Mouse (Mus musculus) MEL (cell line): ENCODE measurements around the gene H3f3a. TPM values are rescaled to one million over a fixed set of nuclear protein-coding genes. Genes with fewer than 3 reads are reported as not detected.

Experiments used
- DNase-seq: peaks from one replicate; pipeline ENCODE4 v3.0.0; 2011; ENCODE audit warnings: low read depth, low spot score
- H3K27ac ChIP-seq: 2 replicates; pipeline ENCODE4 v1.5.1; 2012; ENCODE audit warnings: low read depth, mild to moderate bottlenecking, control low read depth, low read length, moderate library complexity; ENCODE audit not compliant: control insufficient read depth
- H3K27me3 ChIP-seq, 2 experiments: fragments of 150-350 bp in 1 of 2; sonication (generic) in 1 of 2; 2 replicates each; pipeline ENCODE4 v1.6.1; 2012; ENCODE audit warnings: low read length in 2 of 2, mild to moderate bottlenecking in 2 of 2, improper control_type of control experiment in 1 of 2, moderate library complexity in 1 of 2; ENCODE audit not compliant: insufficient read depth in 2 of 2, control insufficient read depth in 1 of 2
- H3K36me3 ChIP-seq, 2 experiments: 2 replicates each; pipeline ENCODE4 v1.6.1; 2012 to 2014; ENCODE audit warnings: low read length in 2 of 2, improper control_type of control experiment in 1 of 2, inconsistent platforms in 1 of 2, mild to moderate bottlenecking in 1 of 2; ENCODE audit not compliant: insufficient read depth in 2 of 2, control insufficient read depth in 1 of 2
- H3K4me1 ChIP-seq, 2 experiments: fragments of 150-350 bp in 1 of 2; sonication (generic) in 1 of 2; 2 replicates each; pipeline ENCODE4 v1.6.1; 2012; ENCODE audit warnings: low read length in 2 of 2, improper control_type of control experiment in 1 of 2, mild to moderate bottlenecking in 1 of 2; ENCODE audit not compliant: insufficient read depth in 2 of 2, control insufficient read depth in 1 of 2
- H3K4me3 ChIP-seq, 2 experiments: fragments of 150-350 bp in 1 of 2; sonication (generic) in 1 of 2; 2 replicates each; pipeline ENCODE4 v1.5.1; 2012; ENCODE audit warnings: low read depth in 2 of 2, low read length in 2 of 2, mild to moderate bottlenecking in 2 of 2, moderate library complexity in 2 of 2, control low read depth in 1 of 2, improper control_type of control experiment in 1 of 2; ENCODE audit not compliant: control insufficient read depth in 1 of 2, insufficient read depth in 1 of 2
- H3K79me2 ChIP-seq: 2 replicates; pipeline ENCODE4 v1.6.1; 2012; ENCODE audit warnings: mild to moderate bottlenecking, low read length, moderate library complexity; ENCODE audit not compliant: control insufficient read depth, poor library complexity, insufficient read depth
- H3K9ac ChIP-seq: 2 replicates; pipeline ENCODE4 v1.6.1; 2012; ENCODE audit warnings: low read depth, mild to moderate bottlenecking, control low read depth, low read length, moderate library complexity; ENCODE audit not compliant: control insufficient read depth, poor library complexity, severe bottlenecking
- H3K9me3 ChIP-seq: fragments of 150-350 bp; sonication (generic); replicated peaks from 2 replicates; pipeline ENCODE4 v1.6.1; 2012; ENCODE audit warnings: mild to moderate bottlenecking, low read length, improper control_type of control experiment, moderate library complexity; ENCODE audit not compliant: insufficient read depth
- CHD2 ChIP-seq: IDR thresholded peaks from 2 replicates; pipeline ENCODE4 v1.6.1; 2011; ENCODE audit warnings: low read length, improper control_type of control experiment
- ELF1 ChIP-seq: IDR thresholded peaks from 2 replicates; pipeline ENCODE4 v1.6.1; 2014; ENCODE audit warnings: low read depth, mild to moderate bottlenecking, inconsistent platforms, low read length, improper control_type of control experiment, moderate library complexity
- EP300 ChIP-seq, 2 experiments: IDR thresholded peaks; 2 replicates each; pipeline ENCODE4 v1.6.1; 2011; ENCODE audit warnings: improper control_type of control experiment in 2 of 2, low read length in 2 of 2, low read depth in 1 of 2, mild to moderate bottlenecking in 1 of 2
- ETS1 ChIP-seq: IDR thresholded peaks from 2 replicates; pipeline ENCODE4 v1.6.1; 2012; ENCODE audit warnings: low read depth, mild to moderate bottlenecking, inconsistent platforms, low read length, improper control_type of control experiment, moderate library complexity
- HCFC1 ChIP-seq: IDR thresholded peaks from 2 replicates; pipeline ENCODE4 v1.6.1; 2012; ENCODE audit warnings: low read depth, mild to moderate bottlenecking, inconsistent platforms, low read length, improper control_type of control experiment, moderate library complexity
- MEF2A ChIP-seq: IDR thresholded peaks from 2 replicates; pipeline ENCODE4 v1.6.1; 2014; ENCODE audit warnings: low read depth, mild to moderate bottlenecking, inconsistent platforms, low read length, improper control_type of control experiment; ENCODE audit not compliant: poor library complexity, insufficient replicate concordance, severe bottlenecking; ENCODE audit errors: extremely low read depth
- MYB ChIP-seq: IDR thresholded peaks from 2 replicates; pipeline ENCODE4 v1.6.1; 2011; ENCODE audit warnings: mild to moderate bottlenecking, low read depth, low read length, improper control_type of control experiment
- MYC ChIP-seq: IDR thresholded peaks from 2 replicates; pipeline ENCODE4 v1.6.1; 2011; ENCODE audit warnings: low read depth, mild to moderate bottlenecking, low read length, improper control_type of control experiment, moderate library complexity
- POLR2A ChIP-seq, 2 experiments: IDR thresholded peaks; 2 replicates each; pipeline ENCODE4 v1.6.1; 2011 to 2012; ENCODE audit warnings: low read length in 2 of 2, mild to moderate bottlenecking in 2 of 2, control low read depth in 1 of 2, improper control_type of control experiment in 1 of 2, low read depth in 1 of 2, moderate library complexity in 1 of 2; ENCODE audit not compliant: control insufficient read depth in 1 of 2, insufficient read depth in 1 of 2, poor library complexity in 1 of 2
- RCOR1 ChIP-seq: IDR thresholded peaks from 2 replicates; pipeline ENCODE4 v1.6.1; 2012; ENCODE audit warnings: low read depth, mild to moderate bottlenecking, inconsistent platforms, low read length, improper control_type of control experiment
- SIN3A ChIP-seq: IDR thresholded peaks from 2 replicates; pipeline ENCODE4 v1.6.1; 2012; ENCODE audit warnings: low read length, improper control_type of control experiment, inconsistent platforms
- SMC3 ChIP-seq: IDR thresholded peaks from 2 replicates; pipeline ENCODE4 v1.6.1; 2011; ENCODE audit warnings: low read depth, low read length, improper control_type of control experiment
- TBP ChIP-seq: IDR thresholded peaks from 2 replicates; pipeline ENCODE4 v1.8.0; 2011; ENCODE audit warnings: low read depth, low read length, improper control_type of control experiment
- TCF12 ChIP-seq: IDR thresholded peaks from 2 replicates; pipeline ENCODE4 v1.6.1; 2014; ENCODE audit warnings: low read depth, mild to moderate bottlenecking, inconsistent platforms, low read length, improper control_type of control experiment, moderate library complexity
- USF2 ChIP-seq, 2 experiments: IDR thresholded peaks; 2 replicates each; pipeline ENCODE4 v1.6.1; 2011 to 2012; ENCODE audit warnings: improper control_type of control experiment in 2 of 2, low read length in 2 of 2, borderline replicate concordance in 1 of 2, inconsistent platforms in 1 of 2, low read depth in 1 of 2, mild to moderate bottlenecking in 1 of 2; ENCODE audit not compliant: insufficient read depth in 1 of 2
- ZMIZ1 ChIP-seq: IDR thresholded peaks from 2 replicates; pipeline ENCODE4 v1.6.1; 2012; ENCODE audit warnings: low read depth, mild to moderate bottlenecking, inconsistent platforms, low read length, improper control_type of control experiment, moderate library complexity
- ZNF384 ChIP-seq: IDR thresholded peaks from 2 replicates; pipeline ENCODE4 v1.6.1; 2012; ENCODE audit warnings: low read depth, mild to moderate bottlenecking, inconsistent platforms, low read length, improper control_type of control experiment
- polyA plus RNA-seq, 2 experiments: library from polyadenylated mRNA; stranded (reverse) in 1 of 2; unstranded in 1 of 2; fragments of >175 nt in 1 of 2; fragments of >200 nt in 1 of 2; gene quantifications; 2 replicates each; pipeline versions ENCODE4 v1.2.1 to v1.2.4; 2012; ENCODE audit warnings: low replicate concordance in 2 of 2, low read depth in 1 of 2; ENCODE audit not compliant: insufficient read length in 2 of 2, insufficient read depth in 1 of 2, missing spikeins in 1 of 2
- total RNA-seq: library from RNA; depleted of rRNA; stranded (reverse); fragments of 300-350 nt; gene quantifications from 2 replicates; pipeline ENCODE4 v1.2.3, GENCODE M21; 2012

H3f3a gene
- total and polyA plus RNA-seq, 3 experiments, result 265 to 903 (median 574) TPM

DNA sequence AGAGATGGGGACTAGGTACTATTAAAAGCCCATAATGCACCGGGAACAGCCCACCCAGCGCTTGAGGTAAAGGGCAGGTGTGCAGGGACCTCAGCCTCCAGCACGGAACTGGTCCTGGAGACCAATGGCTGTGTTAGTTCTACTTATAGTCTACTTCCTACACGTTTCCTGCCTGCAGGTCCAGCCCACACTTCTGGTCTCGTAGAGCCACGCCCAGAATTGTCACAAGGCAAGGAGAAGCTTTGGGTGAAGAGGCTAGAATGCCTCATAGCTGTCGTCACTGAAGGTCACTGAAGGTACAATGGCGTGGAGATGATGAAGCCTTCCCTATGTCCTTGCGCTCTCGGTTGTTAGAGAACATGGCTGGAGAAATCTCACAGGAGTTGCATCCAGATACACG is 16.0 kb upstream of the H3f3a start (continued):
- TF ChIP-seq HCFC1 (peak; percentile 57), POLR2A (IDR thresholded peaks at IDR 0.05; ENCODE audit: control insufficient read depth in 1 of 2, insufficient read depth in 1 of 2, low read depth in 1 of 2, low read length in 2 of 2, poor library complexity in 1 of 2) (peak in 1 of 2 experiments; percentile 80; a peak in 3 of 4 replicates), ZNF384 (no peak), ETS1 (no peak), MYC (no peak), SMC3 (no peak), TCF12 (peak; percentile 29; the same call in 1 of the 2 replicates), ELF1 (peak; percentile 69; the same call in 1 of the 2 replicates), USF2 (IDR thresholded peaks at IDR 0.05; ENCODE audit: borderline replicate concordance in 1 of 2, insufficient read depth in 1 of 2, low read depth in 1 of 2, low read length in 2 of 2) (no peak), TBP (0 out of 2 replicates have a peak, but pooled peaks have one; percentile 72)

DNA sequence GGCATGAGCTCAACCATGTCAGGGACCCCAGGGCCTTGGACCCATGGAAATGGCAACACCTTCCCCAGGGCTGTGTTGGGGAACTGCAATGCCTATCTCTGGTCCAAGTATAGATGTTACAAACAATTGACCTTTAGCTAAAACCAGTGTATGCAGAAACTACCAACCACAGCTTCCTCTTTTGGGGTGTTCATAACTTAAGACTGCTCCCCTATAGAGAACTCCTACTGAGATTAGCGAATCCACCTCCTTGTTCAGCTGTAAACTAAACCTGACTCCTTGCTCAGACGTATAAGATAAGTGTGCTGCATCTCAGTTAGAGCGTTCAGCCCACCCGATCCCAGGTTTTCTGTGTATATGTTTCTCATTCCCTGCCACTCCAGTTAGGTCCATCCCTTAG is 12.9 kb upstream of the H3f3a start:
- Histone ChIP-seq H3K9me3 (no peaks in the 10 kb centered on the region), H3K27me3 (0 out of 4 replicates have a peak, but pooled peaks cover 0 to 2% of the 10 kb centered on the region in 2 experiments), H3K27ac (no peak overlapping the region)
- 0 out of 2 replicates have a peak, but pooled peaks have one; percentile 8 for TF ChIP-seq HCFC1
- peak in 1 of 2 experiments; percentile 37; a peak in 1 of 4 replicates for TF ChIP-seq EP300 (IDR thresholded peaks at IDR 0.05; ENCODE audit: low read depth in 1 of 2, low read length in 2 of 2)
- peak; percentile 33; the same call in 1 of the 2 replicates for TF ChIP-seq ETS1
- peak; percentile 85 for TF ChIP-seq RCOR1
- TF ChIP-seq ZMIZ1, result no peak
- TF ChIP-seq SIN3A, result peak; percentile 42; the same call in 1 of the 2 replicates
- no peak for TF ChIP-seq CHD2
- TF ChIP-seq, all 39 proteins: peak for 5
- Histone ChIP-seq H3K4me3 (no peak overlapping the region), H3K9ac (no peak overlapping the region), H3K79me2 (no peaks in the 10 kb centered on the region), H3K4me1 (peaks cover 2 to 29% of the 10 kb centered on the region in 2 experiments), H3K36me3 (peaks cover 0 to 6% of the 10 kb centered on the region in 2 experiments; a peak in 2 of 4 replicates)
- peak; percentile 81 for DNase-seq

DNA sequence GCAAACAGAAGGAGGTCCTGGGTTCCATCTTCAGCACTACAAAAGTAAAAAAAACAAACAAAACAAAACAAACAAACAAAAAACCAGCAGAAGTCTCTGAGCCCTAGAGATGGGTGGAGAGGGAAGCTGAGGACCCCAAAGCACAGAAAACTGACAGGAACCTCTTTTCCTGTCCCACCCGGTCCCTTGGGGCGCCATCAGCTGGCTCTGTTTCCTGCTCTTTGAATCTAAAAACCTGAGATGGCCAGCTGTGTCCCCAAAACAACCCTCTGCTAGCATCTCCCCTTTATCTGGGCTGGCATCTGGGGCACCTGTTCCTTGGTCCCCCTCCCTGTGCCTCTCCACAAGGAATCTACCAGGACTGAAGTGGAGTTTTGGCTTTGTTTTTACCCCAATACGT is 11.0 kb upstream of the H3f3a start:
- Histone ChIP-seq H3K27ac (no peak overlapping the region), H3K27me3 (no peaks in the 10 kb centered on the region), H3K79me2 (no peaks in the 10 kb centered on the region), H3K36me3 (peaks cover 0 to 6% of the 10 kb centered on the region in 2 experiments; a peak in 2 of 4 replicates)
- no peak for DNase-seq
- no peak for TF ChIP-seq MYB
- no peak for TF ChIP-seq HCFC1
- TF ChIP-seq MEF2A, result no peak
- TF ChIP-seq, all 39 proteins: peak for 0
- H3K9ac ChIP-seq, result no peak overlapping the region
- peaks cover 2 to 29% of the 10 kb centered on the region in 2 experiments for H3K4me1 ChIP-seq
- H3K4me3 ChIP-seq, result no peak overlapping the region
- no peaks in the 10 kb centered on the region for H3K9me3 ChIP-seq
